Mouse (Mus musculus): ENCODE results near the gene Mthfsd. TPM values are rescaled to one million over a fixed set of nuclear protein-coding genes. Genes with fewer than 3 reads are reported as not detected.

Mthfsd gene
- total RNA-seq (2023), result 10 to 100 TPM; 12.3 to 15.0 TPM

DNA sequence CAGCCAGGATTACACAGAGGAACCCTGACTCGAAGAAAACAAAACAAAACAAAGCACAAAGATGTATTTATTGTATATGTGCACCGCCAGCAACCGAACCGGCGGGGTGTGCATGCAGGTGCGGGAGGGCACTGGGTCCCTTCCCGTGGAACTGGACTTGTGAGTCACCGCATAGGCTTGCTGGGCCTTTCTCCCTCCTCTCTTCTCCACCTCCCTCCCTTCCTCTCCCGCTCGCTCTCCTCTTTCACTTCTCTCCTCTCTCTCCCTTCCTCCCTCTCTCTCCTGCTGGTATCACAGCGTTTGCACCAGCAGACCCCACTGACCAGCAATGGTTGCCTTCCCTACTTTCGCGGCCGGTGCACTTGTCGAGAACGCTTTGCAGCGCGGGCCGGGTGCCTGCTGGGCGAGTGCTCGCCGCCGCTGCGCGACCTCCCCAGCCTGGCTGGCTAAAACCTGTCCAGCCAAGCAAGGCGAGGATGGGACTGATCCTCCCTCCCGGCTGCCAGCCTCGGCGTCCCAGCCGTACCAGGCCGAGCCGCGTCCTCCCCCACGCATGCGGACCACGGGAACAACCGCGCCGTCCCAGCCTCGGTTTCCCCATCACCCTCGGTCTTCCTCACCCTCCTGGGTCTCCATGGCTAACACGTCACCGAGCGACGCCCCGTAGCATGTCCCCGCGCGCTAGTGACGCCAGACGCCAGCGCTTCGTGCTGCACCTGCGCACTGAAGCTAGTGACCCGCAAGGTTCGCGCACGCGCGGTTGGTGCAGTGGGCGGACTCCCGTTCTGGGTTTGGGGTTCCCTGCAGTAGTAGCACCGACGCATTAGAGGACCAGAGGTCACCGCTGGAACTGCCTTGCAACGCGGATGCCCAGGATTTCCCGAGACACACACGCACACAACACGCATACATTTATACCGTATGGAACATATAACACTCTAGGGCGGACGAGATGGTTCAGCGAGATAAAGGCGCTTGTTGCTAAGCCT is at the start of gene Mthfsd:
Gene Mthfsd, minus strand, starts transcription at position 725 of the 989 bp plus-strand sequence.

DNA sequence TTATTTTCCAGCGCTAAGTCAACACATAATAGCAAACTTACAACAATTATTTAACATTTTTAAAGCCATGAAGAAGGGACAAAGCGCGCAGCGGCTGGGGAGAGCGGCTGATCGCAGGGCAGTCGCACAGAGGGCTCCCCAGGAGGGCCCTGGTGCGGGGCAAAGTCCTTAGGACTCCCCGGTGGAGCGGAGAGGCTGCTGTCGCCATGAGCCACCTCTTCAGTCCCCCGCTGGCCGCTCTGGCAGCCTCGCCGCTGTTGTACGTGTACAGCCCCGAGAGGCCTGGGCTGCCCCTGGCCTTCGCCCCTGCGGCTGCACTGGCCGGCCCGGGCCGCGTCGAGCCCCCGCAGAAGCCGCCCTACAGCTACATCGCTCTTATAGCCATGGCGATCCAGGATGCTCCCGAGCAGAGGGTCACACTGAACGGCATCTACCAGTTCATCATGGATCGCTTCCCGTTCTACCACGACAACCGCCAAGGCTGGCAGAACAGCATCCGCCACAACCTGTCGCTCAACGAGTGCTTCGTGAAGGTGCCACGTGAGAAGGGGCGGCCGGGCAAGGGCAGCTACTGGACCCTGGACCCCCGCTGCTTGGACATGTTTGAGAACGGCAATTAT is 19.7 kb upstream of the Mthfsd start, which contains the start of gene Foxl1:
Gene Foxl1, plus strand, starts transcription at position 185 of the 620 bp plus-strand sequence.

DNA sequence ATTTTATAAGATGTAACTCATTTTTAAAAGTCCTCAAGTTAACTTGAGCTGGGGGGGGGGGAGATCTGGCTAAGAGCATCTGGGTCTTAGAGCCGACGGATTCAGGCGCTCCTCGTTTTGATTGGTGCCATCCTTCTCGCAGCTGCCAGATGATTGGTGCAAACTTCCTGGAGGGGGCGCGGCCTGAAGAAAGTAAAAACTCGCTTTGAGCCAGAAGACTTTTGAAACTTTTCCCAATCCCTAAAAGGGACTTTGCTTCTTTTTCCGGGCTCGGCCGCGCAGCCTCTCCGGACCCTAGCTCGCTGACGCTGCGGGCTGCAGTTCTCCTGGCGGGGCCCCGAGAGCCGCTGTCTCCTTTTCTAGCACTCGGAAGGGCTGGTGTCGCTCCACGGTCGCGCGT is 7.8 kb upstream of the Mthfsd start, which contains the start of gene Foxc2:
Gene Foxc2, plus strand, starts transcription at position 224 of the 400 bp plus-strand sequence.

DNA sequence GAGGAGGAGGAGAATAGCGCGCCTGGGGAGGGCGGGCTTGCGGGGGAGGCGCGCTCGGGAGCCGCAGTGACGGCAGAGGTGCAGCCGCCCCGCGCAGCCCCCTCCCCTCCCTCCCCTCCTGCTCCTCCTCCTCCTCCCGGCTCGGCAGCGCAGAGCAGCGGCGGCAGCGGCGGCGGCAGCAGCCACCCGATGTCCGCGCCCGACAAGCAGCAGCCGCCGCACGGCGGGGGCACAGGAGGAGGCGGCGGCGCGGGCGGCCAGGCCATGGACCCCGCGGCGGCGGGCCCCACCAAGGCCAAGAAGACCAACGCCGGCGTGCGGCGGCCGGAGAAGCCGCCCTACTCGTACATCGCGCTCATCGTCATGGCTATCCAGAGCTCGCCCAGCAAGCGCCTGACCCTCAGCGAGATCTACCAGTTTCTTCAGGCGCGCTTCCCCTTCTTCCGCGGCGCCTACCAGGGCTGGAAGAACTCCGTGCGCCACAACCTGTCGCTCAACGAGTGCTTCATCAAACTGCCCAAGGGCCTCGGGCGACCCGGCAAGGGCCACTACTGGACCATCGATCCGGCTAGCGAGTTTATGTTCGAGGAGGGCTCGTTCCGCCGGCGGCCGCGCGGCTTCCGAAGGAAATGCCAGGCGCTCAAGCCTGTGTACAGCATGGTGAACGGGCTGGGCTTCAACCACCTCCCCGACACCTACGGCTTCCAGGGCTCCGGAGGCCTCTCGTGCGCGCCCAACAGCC is 23.8 kb downstream of the Mthfsd start, which contains the start of gene Foxf1:
Gene Foxf1, plus strand, starts transcription at position 177 of the 742 bp plus-strand sequence.

Other genes starting within 250 kb of the Mthfsd start
- not detected for gene Foxf1, start 24.0 kb downstream of the Mthfsd start, total RNA-seq (2023)
- not detected for gene Foxc2, start 7.8 kb upstream of the Mthfsd start, total RNA-seq (2023)
- not detected for gene Foxl1, start 19.5 kb upstream of the Mthfsd start, total RNA-seq (2023)

Measured in neutrophil, adult 83 days (primary cell).